Mouse (Mus musculus) mouse embryonic stem cell (cell line): ENCODE measurements around the gene Ppp3ca.
"Not testable (repeated sequence)": the region's sequence is repeated elsewhere in the genome, so short reads cannot be mapped to it uniquely, and the experiment has no call there.

Experiments used
- in situ Hi-C, 2 experiments: fragments of 300-500 bp; cut with MboI; formaldehyde crosslinking; loops; 1 replicate in 1 of 2; 3 replicates in 1 of 2; pipeline ENCODE4 v1.14.3; 2019 to 2020; ENCODE audit warnings: low sequenced_read_pairs in 2 of 2, low pct_unique_long_range_greater_than_20kb in 1 of 2, mixed read lengths in 1 of 2; ENCODE audit not compliant: unreplicated experiment in 1 of 2

Gene Ppp3ca

GRCm38 (mm10) chr3:136682242-136682641, 12.3 kb downstream of the Ppp3ca start:
- in situ Hi-C loops = no loop called here

- in situ Hi-C loops = no loop called here
Measured at GRCm38 (mm10) chr3:136684191-136684958, 14.5 kb downstream of the Ppp3ca start.

GRCm38 (mm10) chr3:136686429-136686828, 16.5 kb downstream of the Ppp3ca start:
- in situ Hi-C loops = no loop called here

- in situ Hi-C loops = no loop called here
Measured at GRCm38 (mm10) chr3:136688101-136688586, 18.2 kb downstream of the Ppp3ca start.

GRCm38 (mm10) chr3:136689793-136690543, 20.0 kb downstream of the Ppp3ca start:
- in situ Hi-C loops = no loop called here

GRCm38 (mm10) chr3:136691984-136692383, 22.1 kb downstream of the Ppp3ca start:
- in situ Hi-C loops = no loop called here

- in situ Hi-C loops = no loop called here
Measured at GRCm38 (mm10) chr3:136693547-136693946, 23.6 kb downstream of the Ppp3ca start.

GRCm38 (mm10) chr3:136697626-136698191, 27.8 kb downstream of the Ppp3ca start:
- in situ Hi-C loops = no loop called here

- in situ Hi-C loops = not testable (repeated sequence)
Measured at GRCm38 (mm10) chr3:136699711-136700110, 29.8 kb downstream of the Ppp3ca start.

- in situ Hi-C loops = no loop called here
Measured at GRCm38 (mm10) chr3:136700447-136701009, 30.6 kb downstream of the Ppp3ca start.

GRCm38 (mm10) chr3:136702861-136703260, 32.9 kb downstream of the Ppp3ca start:
- in situ Hi-C loops = no loop called here

- in situ Hi-C loops = no loop called here
Measured at GRCm38 (mm10) chr3:136704515-136705247, 34.8 kb downstream of the Ppp3ca start.

- in situ Hi-C loops = no loop called here
Measured at GRCm38 (mm10) chr3:136706048-136706447, 36.1 kb downstream of the Ppp3ca start.

GRCm38 (mm10) chr3:136706771-136707170, 36.8 kb downstream of the Ppp3ca start:
- in situ Hi-C loops = no loop called here

GRCm38 (mm10) chr3:136707222-136708019, 37.5 kb downstream of the Ppp3ca start:
- in situ Hi-C loops = no loop called here

GRCm38 (mm10) chr3:136708230-136708629, 38.3 kb downstream of the Ppp3ca start:
- in situ Hi-C loops = no loop called here

GRCm38 (mm10) chr3:136710310-136710906, 40.5 kb downstream of the Ppp3ca start:
- in situ Hi-C loops = no loop called here
